Mouse (Mus musculus) cerebellum, adult 9-11 months (tissue): ENCODE measurements around the gene Rpl36.

Experiments used
- DNase-seq: peaks from one replicate; pipeline ENCODE4 v3.0.0; 2022

Rpl36 gene

GRCm38 (mm10) chr17:56613236-56613844 is at the start of gene Rpl36:
Gene Rpl36, plus strand, starts transcription at chr17:56613416.
- peak; percentile 95 for DNase-seq

- no peak for DNase-seq
Observed at GRCm38 (mm10) chr17:56566293-56566692, 46.9 kb upstream of the Rpl36 start.

GRCm38 (mm10) chr17:56566918-56567317 is 46.3 kb upstream of the Rpl36 start:
- DNase-seq, result no peak

GRCm38 (mm10) chr17:56567370-56567769 is 45.8 kb upstream of the Rpl36 start:
- DNase-seq, result no peak

- no peak for DNase-seq
Observed at GRCm38 (mm10) chr17:56570287-56570686, 42.9 kb upstream of the Rpl36 start.

- no peak for DNase-seq
Observed at GRCm38 (mm10) chr17:56572154-56572553, 41.1 kb upstream of the Rpl36 start.

GRCm38 (mm10) chr17:56572939-56573338 is 40.3 kb upstream of the Rpl36 start:
- no peak for DNase-seq

- DNase-seq, result no peak
Observed at GRCm38 (mm10) chr17:56583071-56583470, 30.1 kb upstream of the Rpl36 start.

- DNase-seq, result peak; percentile 83
Observed at GRCm38 (mm10) chr17:56583611-56584256, 29.5 kb upstream of the Rpl36 start.

- DNase-seq, result peak; percentile 100
Observed at GRCm38 (mm10) chr17:56584257-56585130, 28.7 kb upstream of the Rpl36 start, which contains the start of the genes Safb2 and Safb. Gene Safb2, minus strand, starts transcription at chr17:56584585. Gene Safb, plus strand, starts transcription at chr17:56584825.

- no peak for DNase-seq
Observed at GRCm38 (mm10) chr17:56585171-56585821, 27.9 kb upstream of the Rpl36 start.

- DNase-seq, result no peak
Observed at GRCm38 (mm10) chr17:56587773-56588172, 25.4 kb upstream of the Rpl36 start.

- no peak for DNase-seq
Observed at GRCm38 (mm10) chr17:56588921-56589320, 24.3 kb upstream of the Rpl36 start.

GRCm38 (mm10) chr17:56592553-56592952 is 20.7 kb upstream of the Rpl36 start:
- DNase-seq, result no peak

- DNase-seq, result no peak
Observed at GRCm38 (mm10) chr17:56593527-56594271, 19.5 kb upstream of the Rpl36 start.

GRCm38 (mm10) chr17:56603186-56604069 is 9.8 kb upstream of the Rpl36 start:
- peak; percentile 67 for DNase-seq

- no peak for DNase-seq
Observed at GRCm38 (mm10) chr17:56604070-56604380, 9.2 kb upstream of the Rpl36 start.

GRCm38 (mm10) chr17:56604422-56604821 is 8.8 kb upstream of the Rpl36 start:
- no peak for DNase-seq

GRCm38 (mm10) chr17:56605431-56605830 is 7.8 kb upstream of the Rpl36 start:
- no peak for DNase-seq

GRCm38 (mm10) chr17:56607521-56608062 is 5.6 kb upstream of the Rpl36 start:
- DNase-seq, result peak; percentile 63

- peak; percentile 72 for DNase-seq
Observed at GRCm38 (mm10) chr17:56608699-56609098, 4.5 kb upstream of the Rpl36 start.
